Mouse (Mus musculus): ENCODE results near the gene Akap6.

DNA sequence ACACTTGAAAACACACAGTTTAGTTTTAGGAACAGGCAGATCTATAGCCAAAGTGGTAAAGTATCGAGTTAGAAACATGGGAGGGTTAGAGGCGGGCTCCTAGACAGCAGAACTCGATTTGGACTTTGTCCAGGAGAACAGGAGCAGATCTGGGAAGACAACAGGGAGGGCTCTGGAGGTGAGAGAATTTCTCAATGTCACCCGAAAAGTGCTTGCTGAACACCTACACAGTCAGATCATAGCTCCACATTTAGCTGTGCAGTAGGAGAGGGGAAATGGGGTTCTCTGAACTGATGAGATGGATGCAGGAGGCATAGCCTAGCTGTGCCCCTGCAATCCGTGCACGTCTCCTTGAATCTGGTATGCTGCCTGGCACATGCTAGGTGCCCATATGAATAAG lies 315.4 kb downstream of the Akap6 start:
- TF ChIP-seq POLR2A (IDR thresholded peaks at IDR 0.05; ENCODE audit: borderline replicate concordance, extremely low read depth, insufficient read depth, insufficient read length, poor library complexity, severe bottlenecking) (no peak), CTCF (IDR thresholded peaks at IDR 0.05; ENCODE audit: borderline replicate concordance, extremely low read depth, insufficient read depth, insufficient read length) (no peak)
